Mouse (Mus musculus): ENCODE data around the gene Golga3.

- TF ChIP-seq CTCF (IDR thresholded peaks at IDR 0.05; ENCODE audit: low read depth, low read length) (no peak), TAL1 (conservative IDR thresholded peaks at IDR 0.05; ENCODE audit: low read depth, low read length) (no peak), POLR2AphosphoS5 (IDR thresholded peaks at IDR 0.05; ENCODE audit: insufficient replicate concordance, low read depth, low read length) (no peak), GATA1 (IDR thresholded peaks at IDR 0.05; ENCODE audit: borderline replicate concordance, low read length) (no peak), GATA2 (IDR thresholded peaks at IDR 0.05; ENCODE audit: borderline replicate concordance, low read depth, low read length) (no peak)
Observed at GRCm38 (mm10) chr5:110216780-110217179, 40.3 kb downstream of the Golga3 start.

Data from G1E (cell line).